Mouse (Mus musculus) cerebellum, adult 11 months (tissue): ENCODE measurements around the gene Ocm.

Experiments used
- DNase-seq: peaks from one replicate; pipeline ENCODE4 v3.0.0; 2022

Gene Ocm

GRCm38 (mm10) chr5:143999409-143999808 lies 27.1 kb downstream of the Ocm start:
- no peak for DNase-seq

- no peak for DNase-seq
Observed at GRCm38 (mm10) chr5:143994632-143995365, 31.7 kb downstream of the Ocm start.

- no peak for DNase-seq
Observed at GRCm38 (mm10) chr5:143993849-143994248, 32.6 kb downstream of the Ocm start.

GRCm38 (mm10) chr5:143993260-143993659 lies 33.2 kb downstream of the Ocm start:
- DNase-seq = no peak

GRCm38 (mm10) chr5:143992661-143993060 lies 33.8 kb downstream of the Ocm start:
- DNase-seq = no peak

GRCm38 (mm10) chr5:143990086-143990485 lies 36.4 kb downstream of the Ocm start:
- no peak for DNase-seq

GRCm38 (mm10) chr5:143989046-143989445 lies 37.4 kb downstream of the Ocm start:
- DNase-seq = no peak

- DNase-seq = no peak
Observed at GRCm38 (mm10) chr5:143987596-143987995, 38.9 kb downstream of the Ocm start.

- no peak for DNase-seq
Observed at GRCm38 (mm10) chr5:143985381-143985780, 41.1 kb downstream of the Ocm start.

GRCm38 (mm10) chr5:143982361-143982760 lies 44.1 kb downstream of the Ocm start:
- no peak for DNase-seq

GRCm38 (mm10) chr5:143980858-143981257 lies 45.6 kb downstream of the Ocm start:
- no peak for DNase-seq

- no peak for DNase-seq
Observed at GRCm38 (mm10) chr5:143976726-143977431, 49.6 kb downstream of the Ocm start.

GRCm38 (mm10) chr5:143976232-143976631 lies 50.2 kb downstream of the Ocm start:
- no peak for DNase-seq

- DNase-seq = no peak
Observed at GRCm38 (mm10) chr5:143975631-143975933, 50.9 kb downstream of the Ocm start.

- DNase-seq = peak; percentile 42
Observed at GRCm38 (mm10) chr5:143974931-143975630, 51.4 kb downstream of the Ocm start.

- DNase-seq = no peak
Observed at GRCm38 (mm10) chr5:143972628-143973027, 53.8 kb downstream of the Ocm start.
